Comparison of ENCODE assay signal across 8 mouse cellular contexts in genomic region chr3:51225226-51225750, GRCm38 (mm10). TPM values are rescaled to one million over a fixed set of nuclear protein-coding genes. Genes with fewer than 3 reads are reported as not detected.
DNase-seq lines count a peak whose midpoint lies in the region; ATAC-seq and TF ChIP-seq lines count a peak whose summit lies in the region.

No protein-coding gene starts in this region.

- H3K9me3 ChIP-seq in heart, embryonic 10.5 days = no peaks in the 10 kb centered on the region
- no peaks in the 10 kb centered on the region for H3K9me3 ChIP-seq in forebrain, embryonic 14.5 days (replicated peaks; ENCODE audit: control insufficient read depth, low read length)
- no peaks in the 10 kb centered on the region for H3K9me3 ChIP-seq in liver, postnatal 0 days (ENCODE audit: low read length)

- ATAC-seq in CD4-positive, CD25-positive, alpha-beta regulatory T cell, adult 4 months = peak; percentile 6
- ATAC-seq in forebrain, embryonic 14.5 days = no peak
- peak; percentile 5 for ATAC-seq in liver, postnatal 0 days

- H3K27ac ChIP-seq in heart, embryonic 10.5 days = peak overlapping the region; percentile 99
- H3K27ac ChIP-seq in forebrain, embryonic 14.5 days (ENCODE audit: low read depth, low read length) = peak overlapping the region; percentile 98
- H3K27ac ChIP-seq in liver, postnatal 0 days (ENCODE audit: low read depth) = peak overlapping the region; percentile 98

- intact Hi-C loops in heart, postnatal 36 days (cut with DNase I) = loop anchor here (5.0 kb wide), 1 partner anchor 182 kb away; the partner anchor contains the start of gene Ndufc1

- DNase-seq in heart, embryonic 10.5 days (ENCODE audit: low spot score) = no peak
- DNase-seq in heart, postnatal 36 days = no peak
- no peak for DNase-seq in forebrain, embryonic 14.5 days (ENCODE audit: low spot score)
- no peak for DNase-seq in liver, postnatal 0 days
- DNase-seq in ovary, postnatal 14 days (ENCODE audit: low spot score) = no peak
- DNase-seq in layer of hippocampus, postnatal 14 days (ENCODE audit: low spot score in 2 of 2) = no peak
- DNase-seq in T-cell, adult 2 months (ENCODE audit: low spot score) = no peak

- WGBS in heart, embryonic 10.5 days = under 1% methylated on average over 39 of the region's 39 CpGs
- WGBS in forebrain, embryonic 14.5 days = under 1% methylated on average over 29 of the region's 39 CpGs
- 1% methylated on average over 39 of the region's 39 CpGs for WGBS in liver, postnatal 0 days (ENCODE audit: insufficient replicate concordance)

- peak overlapping the region; percentile 98 for H3K4me3 ChIP-seq in heart, embryonic 10.5 days
- H3K4me3 ChIP-seq in forebrain, embryonic 14.5 days (ENCODE audit: low read depth, low read length) = peak overlapping the region; percentile 91
- H3K4me3 ChIP-seq in liver, postnatal 0 days (ENCODE audit: low read depth, low read length) = peak overlapping the region; percentile 82

- H3K9ac ChIP-seq in forebrain, embryonic 14.5 days (ENCODE audit: low read length) = peak overlapping the region; percentile 92
- peak overlapping the region; percentile 94 for H3K9ac ChIP-seq in liver, postnatal 0 days (replicated peaks)

- H3K4me2 ChIP-seq in forebrain, embryonic 14.5 days (ENCODE audit: low read length) = peak overlapping the region; percentile 74
- H3K4me2 ChIP-seq in liver, postnatal 0 days (ENCODE audit: low read depth, low read length) = peak overlapping the region; percentile 86

- no peak for TF ChIP-seq EP300 in liver, postnatal 0 days (IDR thresholded peaks at IDR 0.05; ENCODE audit: low read depth)

- H3K36me3 ChIP-seq in heart, embryonic 10.5 days = no peaks in the 10 kb centered on the region
- H3K36me3 ChIP-seq in forebrain, embryonic 14.5 days (ENCODE audit: control insufficient read depth, insufficient read depth, low read length) = no peaks in the 10 kb centered on the region
- no peaks in the 10 kb centered on the region for H3K36me3 ChIP-seq in liver, postnatal 0 days (replicated peaks; ENCODE audit: insufficient read depth, low read length)

- peaks cover 68% of the 10 kb centered on the region for H3K4me1 ChIP-seq in heart, embryonic 10.5 days
- peaks cover 6% of the 10 kb centered on the region; the same call in 1 of the 2 replicates for H3K4me1 ChIP-seq in forebrain, embryonic 14.5 days (ENCODE audit: control insufficient read depth, insufficient read depth, low read length)
- H3K4me1 ChIP-seq in liver, postnatal 0 days (ENCODE audit: insufficient read depth) = peaks cover 26% of the 10 kb centered on the region

- no peaks in the 10 kb centered on the region for H3K27me3 ChIP-seq in heart, embryonic 10.5 days (ENCODE audit: insufficient read depth, poor library complexity, severe bottlenecking)
- no peaks in the 10 kb centered on the region for H3K27me3 ChIP-seq in forebrain, embryonic 14.5 days (replicated peaks; ENCODE audit: control insufficient read depth, insufficient read depth, low read length)
- H3K27me3 ChIP-seq in liver, postnatal 0 days (ENCODE audit: insufficient read depth, low read length) = no peaks in the 10 kb centered on the region

- no peak for TF ChIP-seq CTCF in liver, postnatal 0 days (IDR thresholded peaks at IDR 0.05; ENCODE audit: low read depth)

RNA-seq across cellular contexts. Expression of gene Noct, which starts 1.0 kb away (rescaled TPM):
- polyA plus RNA-seq in heart, embryonic 10.5 days (2016; fragmentation: Nextera tagmentation; extraction: Ambion mirVana) = 10.7 and 13.7 TPM in 2 replicates
- 10 to 100 TPM; 33.6 to 35.1 TPM for total RNA-seq in heart, postnatal 36 days (2021)
- polyA plus RNA-seq in CD4-positive, CD25-positive, alpha-beta regulatory T cell, adult 4 months (2017; shearing (Covaris generic)) = 1 to 10 TPM; 3.3 to 4.4 TPM
- 15.6 and 20.8 TPM in 2 replicates for polyA plus RNA-seq in forebrain, embryonic 14.5 days (2014; fragmentation: Nextera tagmentation; extraction: Ambion mirVana)
- 8.5 and 11.4 TPM in 2 replicates for polyA plus RNA-seq in liver, postnatal 0 days (2015; fragmentation: Nextera tagmentation; extraction: Ambion mirVana)
- total RNA-seq in layer of hippocampus, postnatal 14 days (2021) = 10 to 100 TPM; 54.4 to 58.6 TPM
